Mouse (Mus musculus) forebrain, postnatal 0 days (tissue): ENCODE measurements around the gene Dnm1. TPM values are rescaled to one million over a fixed set of nuclear protein-coding genes. Genes with fewer than 3 reads are reported as not detected.
A peak's percentile ranks its signal among the peaks of the same experiment; 100 is the strongest.

Experiments used
- ATAC-seq: fragments of 200-750 bp; cut with Nextera tagmentation; 2 replicates; pipeline ENCODE4 v1.8.0; 2017; ENCODE audit warnings: mild to moderate bottlenecking, moderate library complexity
- DNase-seq: peaks from one replicate; pipeline ENCODE4 v3.0.0-alpha.2; 2015
- H3K27ac ChIP-seq: fragments of 300-500 bp; sonication (generic); 2 replicates; pipeline ENCODE4 v1.5.1; 2014; ENCODE audit warnings: low read depth, mild to moderate bottlenecking, antibody characterized with exemption, low read length, moderate library complexity, mixed read lengths
- H3K27me3 ChIP-seq: fragments of 300-500 bp; sonication (generic); 2 replicates; pipeline ENCODE4 v1.6.1; 2014; ENCODE audit warnings: mild to moderate bottlenecking, low read length, mixed read lengths; ENCODE audit not compliant: insufficient read depth
- H3K36me3 ChIP-seq: fragments of 300-500 bp; sonication (generic); 2 replicates; pipeline ENCODE4 v1.6.1; 2014; ENCODE audit warnings: mild to moderate bottlenecking, moderate library complexity; ENCODE audit not compliant: insufficient read depth
- H3K4me1 ChIP-seq: fragments of 300-500 bp; sonication (generic); 2 replicates; pipeline ENCODE4 v1.6.1; 2014; ENCODE audit warnings: antibody characterized with exemption; ENCODE audit not compliant: insufficient read depth
- H3K4me2 ChIP-seq: fragments of 300-500 bp; sonication (generic); 2 replicates; pipeline ENCODE4 v1.6.1; 2014; ENCODE audit warnings: low read depth, mild to moderate bottlenecking, moderate library complexity
- H3K4me3 ChIP-seq: fragments of 300-500 bp; sonication (generic); 2 replicates; pipeline ENCODE4 v1.5.1; 2014; ENCODE audit warnings: low read depth, low read length, mixed read lengths
- H3K9ac ChIP-seq: fragments of 300-500 bp; sonication (generic); 2 replicates; pipeline ENCODE4 v1.6.1; 2014; ENCODE audit warnings: mild to moderate bottlenecking
- H3K9me3 ChIP-seq: fragments of 300-500 bp; sonication (generic); 2 replicates; pipeline ENCODE4 v1.6.1; 2016; ENCODE audit warnings: low read length
- CTCF ChIP-seq: sonication (generic); IDR thresholded peaks from 2 replicates; pipeline ENCODE4 v1.5.1; 2016; ENCODE audit warnings: antibody characterized with exemption, control low read depth, low read depth
- WGBS: fragments of 180-500 bp; shearing (Covaris S2); extraction: QIAGEN DNeasy Blood & Tissue Kit; methylation state at CpG from one replicate; pipeline ENCODE4 v1.1.7; 2014; 5-methylcytosine and 5-hydroxymethylcytosine counted together
- polyA plus RNA-seq: library from polyadenylated mRNA; unstranded; fragments of >200 nt; fragmentation: Nextera tagmentation; extraction: Ambion mirVana; gene quantifications from 2 replicates; pipeline ENCODE4 v1.2.1, GENCODE M21; 2015
- total RNA-seq: library from RNA; depleted of rRNA; stranded (reverse); fragments of >200 nt; gene quantifications from 2 replicates; pipeline ENCODE4 v1.2.3, GENCODE M21; 2014

The Dnm1 gene
- total and polyA plus RNA-seq, 2 experiments from 2014 or later, result 71.6 to 106 TPM

GRCm38 (mm10) chr2:32311443-32312317, 41.5 kb downstream of the Dnm1 start:
- peak overlapping the region; percentile 42 for H3K4me3 ChIP-seq
- H3K9ac ChIP-seq, result peak overlapping the region; percentile 59
- TF ChIP-seq CTCF, result no peak
- 13% methylated on average over 33 of the region's 42 CpGs for WGBS
- H3K9me3 ChIP-seq, result no peaks in the 10 kb centered on the region
- peak overlapping the region; percentile 95 for H3K4me2 ChIP-seq
- H3K27me3 ChIP-seq, result no peaks in the 10 kb centered on the region
- ATAC-seq (no peak), DNase-seq (no peak)
- peaks cover 55% of the 10 kb centered on the region for H3K36me3 ChIP-seq
- H3K27ac ChIP-seq, result 0 out of 2 replicates have a peak overlapping the region, but pooled peaks have one; percentile 21
- H3K4me1 ChIP-seq, result peaks cover 8% of the 10 kb centered on the region; the same call in 1 of the 2 replicates

DNA sequence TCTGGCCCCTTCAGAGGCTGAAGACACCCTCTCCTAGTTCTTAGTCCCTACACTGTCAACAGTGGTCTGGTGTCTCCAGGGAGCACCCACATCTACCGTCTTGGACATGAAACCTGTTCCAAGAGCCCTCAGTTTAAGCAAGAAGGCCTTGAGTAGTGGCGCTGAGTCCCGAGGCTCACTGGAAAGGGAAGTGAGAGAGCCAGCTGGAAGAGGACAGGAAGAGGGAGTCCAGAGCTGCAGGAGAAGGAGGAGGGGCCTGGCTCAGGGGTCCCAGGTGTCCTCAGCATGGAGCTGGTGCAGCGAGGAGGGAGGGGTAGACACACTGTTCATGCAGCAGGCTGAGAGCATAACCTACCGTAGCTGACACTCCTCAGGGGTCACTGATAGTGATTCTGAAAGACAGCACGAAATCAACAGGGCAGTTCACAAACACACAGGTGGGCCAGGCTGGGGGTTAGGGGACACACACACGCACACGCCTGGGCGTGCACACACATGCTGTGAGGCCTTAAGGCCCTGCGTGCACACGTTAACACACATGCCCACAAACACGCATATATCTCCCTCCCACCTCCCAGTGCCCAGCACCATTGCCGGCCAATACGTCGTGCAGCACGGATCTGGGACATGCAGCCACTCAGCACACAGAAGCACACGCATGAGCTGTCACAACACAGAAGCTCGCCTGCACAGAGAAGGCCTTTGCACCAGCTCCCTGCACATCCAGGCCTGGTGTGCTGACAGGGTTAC, 42.9 kb downstream of the Dnm1 start:
- TF ChIP-seq CTCF, result no peak
- Histone ChIP-seq H3K4me2 (no peak overlapping the region), H3K27me3 (no peaks in the 10 kb centered on the region), H3K4me3 (no peak overlapping the region), H3K27ac (no peak overlapping the region), H3K9me3 (no peaks in the 10 kb centered on the region), H3K36me3 (peaks cover 60% of the 10 kb centered on the region), H3K4me1 (peaks cover 8% of the 10 kb centered on the region; the same call in 1 of the 2 replicates), H3K9ac (no peak overlapping the region)
- DNase-seq, result no peak
- 86% methylated on average over 18 of the region's 18 CpGs for WGBS
- no peak for ATAC-seq

DNA sequence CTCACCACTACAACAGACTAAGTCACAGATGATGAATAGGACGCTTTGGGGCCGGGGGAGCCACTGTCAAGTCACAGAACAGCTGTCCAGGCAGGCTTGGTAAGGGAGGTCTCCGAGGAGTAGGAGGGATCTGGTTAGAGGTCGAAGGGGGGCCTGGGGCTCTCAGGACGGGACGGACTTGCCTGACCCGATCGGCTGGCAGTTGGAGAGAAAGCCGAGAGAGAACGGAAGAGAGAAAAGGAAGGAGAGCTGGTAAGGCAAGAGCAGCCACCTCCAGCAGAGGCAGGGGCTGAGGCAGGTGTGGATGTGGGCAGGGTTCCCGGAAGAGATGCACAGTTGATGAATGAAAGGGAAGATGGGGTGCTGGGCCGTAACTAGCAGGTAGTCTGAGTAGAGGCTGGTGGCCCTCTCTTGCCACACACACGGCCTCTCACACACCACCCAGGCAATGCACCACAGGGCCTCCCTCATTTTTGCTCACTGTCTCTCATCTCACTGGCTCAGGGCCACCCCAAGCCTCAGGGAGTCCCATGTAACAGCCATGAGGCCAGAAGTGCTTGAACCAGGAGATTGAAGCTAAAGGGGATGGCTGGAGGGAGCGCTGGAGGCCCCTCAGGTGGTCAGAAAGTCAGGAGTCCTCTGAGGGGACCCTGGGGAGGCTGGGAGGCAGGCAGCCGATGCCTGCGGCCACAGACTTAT, 44.1 kb downstream of the Dnm1 start:
- DNase-seq, result no peak
- Histone ChIP-seq H3K9ac (no peak overlapping the region), H3K36me3 (peaks cover 66% of the 10 kb centered on the region)

DNA sequence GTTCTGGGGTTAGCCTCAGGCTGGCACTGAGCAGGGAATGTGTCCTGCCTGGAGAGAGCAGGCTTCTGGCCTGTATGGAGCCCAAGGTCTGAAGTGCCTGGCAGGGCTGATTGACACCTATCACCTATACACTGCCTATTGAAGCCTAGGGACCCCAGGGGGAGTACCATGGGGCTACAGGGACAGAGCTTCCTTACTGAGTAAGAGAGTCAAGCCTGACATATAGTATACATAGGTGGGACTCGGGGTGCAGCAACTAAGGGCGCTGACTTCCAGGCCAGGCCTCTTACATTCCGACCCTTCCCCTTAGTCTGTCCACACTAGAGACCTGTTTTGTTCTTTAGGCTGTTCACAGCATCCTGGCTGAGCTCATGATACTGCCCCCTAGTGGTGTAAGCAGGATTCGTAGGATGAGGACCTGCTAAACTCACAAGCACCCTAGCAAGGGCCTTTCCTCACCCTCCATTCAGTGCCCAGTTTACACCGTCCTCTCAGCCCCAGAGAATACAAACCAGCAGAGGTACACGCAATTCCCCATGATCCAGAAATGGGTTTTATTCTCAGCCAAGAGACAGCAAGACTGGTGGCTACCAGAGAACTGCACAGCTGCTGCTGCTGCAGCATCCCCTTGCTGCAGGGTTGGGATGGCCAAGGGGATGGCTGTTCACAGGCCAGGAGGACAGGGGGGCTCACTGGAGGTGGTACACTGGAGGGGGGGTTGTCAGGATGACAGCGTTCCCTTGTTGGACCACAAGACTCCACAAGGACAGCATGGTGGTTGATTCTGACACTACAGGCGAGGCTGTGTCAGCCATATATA, 45.0 kb downstream of the Dnm1 start:
- Histone ChIP-seq H3K27ac (no peak overlapping the region), H3K4me2 (no peak overlapping the region), H3K27me3 (no peaks in the 10 kb centered on the region), H3K4me1 (peaks cover 8% of the 10 kb centered on the region; the same call in 1 of the 2 replicates), H3K36me3 (peaks cover 74% of the 10 kb centered on the region), H3K9ac (0 out of 2 replicates have a peak overlapping the region, but pooled peaks have one; percentile 10), H3K9me3 (no peaks in the 10 kb centered on the region), H3K4me3 (no peak overlapping the region)
- ATAC-seq (peak; percentile 56), DNase-seq (peak; percentile 83)
- 48% methylated on average over 8 of the region's 8 CpGs for WGBS
- TF ChIP-seq CTCF, result peak; percentile 92

More for the DNA sequence above, 44.1 kb downstream of the Dnm1 start:
- Histone ChIP-seq H3K27ac (no peak overlapping the region), H3K4me2 (no peak overlapping the region), H3K9me3 (no peaks in the 10 kb centered on the region), H3K4me1 (peaks cover 8% of the 10 kb centered on the region; the same call in 1 of the 2 replicates), H3K27me3 (no peaks in the 10 kb centered on the region), H3K4me3 (no peak overlapping the region)
- WGBS, result 90% methylated on average over 16 of the region's 16 CpGs
- ATAC-seq, result no peak
- TF ChIP-seq CTCF, result no peak

DNA sequence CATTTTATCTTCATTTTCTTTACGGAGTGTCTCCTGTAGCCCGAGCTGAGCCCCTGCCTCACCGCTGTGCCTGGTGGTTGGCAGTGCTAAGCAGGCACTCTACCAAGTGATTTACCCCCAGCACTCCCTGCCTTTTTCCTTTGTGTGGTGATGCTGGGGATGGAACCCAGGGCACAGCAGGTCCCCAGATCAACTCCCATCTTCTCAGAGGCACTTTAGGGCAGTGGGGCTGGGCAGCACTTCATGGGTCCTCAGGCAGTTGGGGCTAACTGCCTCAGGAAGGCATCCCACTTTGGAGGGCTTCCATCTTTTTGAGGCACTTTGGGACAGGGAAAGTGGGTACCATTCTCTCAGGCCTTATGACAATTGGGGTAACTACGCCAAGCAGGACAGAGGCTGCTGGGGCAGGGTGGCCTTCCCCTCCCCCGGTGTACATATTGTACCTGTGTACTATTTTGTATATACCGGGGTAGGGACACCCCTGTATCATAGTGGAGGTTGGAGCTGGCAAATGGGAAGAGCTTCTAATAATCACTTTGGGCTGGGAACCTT, 45.8 kb downstream of the Dnm1 start:
- Histone ChIP-seq H3K4me2 (no peak overlapping the region), H3K36me3 (peaks cover 83% of the 10 kb centered on the region), H3K9ac (no peak overlapping the region), H3K27ac (no peak overlapping the region), H3K27me3 (no peaks in the 10 kb centered on the region), H3K4me3 (no peak overlapping the region), H3K4me1 (peaks cover 8% of the 10 kb centered on the region; the same call in 1 of the 2 replicates), H3K9me3 (no peaks in the 10 kb centered on the region)
- ATAC-seq (no peak), DNase-seq (no peak)
- 81% methylated on average over 6 of the region's 6 CpGs for WGBS
- TF ChIP-seq CTCF, result no peak

GRCm38 (mm10) chr2:32306176-32306575, 47.0 kb downstream of the Dnm1 start:
- Histone ChIP-seq H3K36me3 (peaks cover 88% of the 10 kb centered on the region), H3K27me3 (no peaks in the 10 kb centered on the region), H3K27ac (no peak overlapping the region), H3K9ac (no peak overlapping the region), H3K4me1 (no peaks in the 10 kb centered on the region), H3K9me3 (no peaks in the 10 kb centered on the region), H3K4me3 (no peak overlapping the region), H3K4me2 (no peak overlapping the region)
- ATAC-seq (no peak), DNase-seq (no peak)
- no peak for TF ChIP-seq CTCF
- 83% methylated on average over 9 of the region's 9 CpGs for WGBS
